Mouse (Mus musculus) 3T3-L1 (cell line): Measurements from ENCODE around the gene Kat6b.
"Not testable (repeated sequence)": the region's sequence is repeated elsewhere in the genome, so short reads cannot be mapped to it uniquely, and the experiment has no call there.

Source experiments
- DNase-seq: peaks from one replicate; pipeline ENCODE4 v3.0.0-alpha.2; 2015; ENCODE audit warnings: low read depth, low spot score

Gene Kat6b

GRCm38 (mm10) chr14:21481231-21481630 is at the start of gene Kat6b:
Gene Kat6b (plus strand): TSS chr14:21481434.
- DNase-seq = no peak

GRCm38 (mm10) chr14:21433415-21433814 is 47.8 kb upstream of the Kat6b start:
- no peak for DNase-seq

- no peak for DNase-seq
Measured at GRCm38 (mm10) chr14:21433995-21434394, 47.2 kb upstream of the Kat6b start.

- no peak for DNase-seq
Measured at GRCm38 (mm10) chr14:21434686-21435085, 46.5 kb upstream of the Kat6b start.

GRCm38 (mm10) chr14:21439785-21440184 is 41.4 kb upstream of the Kat6b start:
- DNase-seq = no peak

GRCm38 (mm10) chr14:21440526-21440925 is 40.7 kb upstream of the Kat6b start:
- DNase-seq = peak; percentile 52

GRCm38 (mm10) chr14:21441772-21442533 is 39.3 kb upstream of the Kat6b start:
- DNase-seq = no peak

GRCm38 (mm10) chr14:21452581-21452980 is 28.7 kb upstream of the Kat6b start:
- DNase-seq = no peak

GRCm38 (mm10) chr14:21453896-21454295 is 27.3 kb upstream of the Kat6b start:
- peak; percentile 5 for DNase-seq

- no peak for DNase-seq
Measured at GRCm38 (mm10) chr14:21455654-21456350, 25.4 kb upstream of the Kat6b start.

GRCm38 (mm10) chr14:21456526-21456925 is 24.7 kb upstream of the Kat6b start:
- no peak for DNase-seq

GRCm38 (mm10) chr14:21457876-21458275 is 23.4 kb upstream of the Kat6b start:
- DNase-seq = no peak

- no peak for DNase-seq
Measured at GRCm38 (mm10) chr14:21458696-21459095, 22.5 kb upstream of the Kat6b start.

GRCm38 (mm10) chr14:21459163-21459562 is 22.1 kb upstream of the Kat6b start:
- DNase-seq = no peak

GRCm38 (mm10) chr14:21462398-21462797 is 18.8 kb upstream of the Kat6b start:
- no peak for DNase-seq

- no peak for DNase-seq
Measured at GRCm38 (mm10) chr14:21463117-21463712, 18.0 kb upstream of the Kat6b start.

GRCm38 (mm10) chr14:21470386-21470785 is 10.8 kb upstream of the Kat6b start:
- no peak for DNase-seq

GRCm38 (mm10) chr14:21471975-21472374 is 9.3 kb upstream of the Kat6b start:
- no peak for DNase-seq

GRCm38 (mm10) chr14:21474593-21475132 is 6.6 kb upstream of the Kat6b start:
- not testable (repeated sequence) for DNase-seq

- peak; percentile 10 for DNase-seq
Measured at GRCm38 (mm10) chr14:21477181-21477580, 4.1 kb upstream of the Kat6b start.

- no peak for DNase-seq
Measured at GRCm38 (mm10) chr14:21479566-21479965, 1.7 kb upstream of the Kat6b start.

- DNase-seq = no peak
Measured at GRCm38 (mm10) chr14:21480191-21480590, 1.0 kb upstream of the Kat6b start.
